Mouse (Mus musculus): ENCODE results near the gene Ranbp2. TPM values are rescaled to one million over a fixed set of nuclear protein-coding genes. Genes with fewer than 3 reads are reported as not detected.

Gene Ranbp2
- polyA plus RNA-seq, 1 experiment from 2014 or later, result 8.9 TPM

- H3K4me3 ChIP-seq (ENCODE audit: low read depth, low read length), result no peak overlapping the region
- H3K27me3 ChIP-seq (ENCODE audit: control insufficient read depth, insufficient read depth, low read length), result no peaks in the 10 kb centered on the region
- no peak overlapping the region for H3K9ac ChIP-seq (ENCODE audit: low read length)
- no peak overlapping the region for H3K4me2 ChIP-seq (replicated peaks; ENCODE audit: low read depth)
- H3K4me1 ChIP-seq (replicated peaks; ENCODE audit: control insufficient read depth, insufficient read depth), result no peaks in the 10 kb centered on the region
- TF ChIP-seq CTCF (IDR thresholded peaks at IDR 0.05; ENCODE audit: low read depth) (no peak), EP300 (optimal IDR thresholded peaks at IDR 0.05) (no peak)
- 72% methylated on average over 13 of the region's 13 CpGs for WGBS
- no peaks in the 10 kb centered on the region for H3K9me3 ChIP-seq (ENCODE audit: control insufficient read depth, low read length)
- ATAC-seq (ENCODE audit: low FRiP score, low TSS enrichment) (no peak), DNase-seq (ENCODE audit: low spot score) (no peak)
- H3K27ac ChIP-seq (replicated peaks), result no peak overlapping the region
- H3K36me3 ChIP-seq (ENCODE audit: control insufficient read depth, insufficient read depth, low read length), result no peaks in the 10 kb centered on the region
Observed at GRCm38 (mm10) chr10:58540613-58541012, 93.9 kb downstream of the Ranbp2 start.

Other genes with a start within 250 kb of the Ranbp2 start
- 0.34 TPM in 1 of 2 replicates, not detected in the other for gene AW822073, start 222.0 kb upstream of the Ranbp2 start, polyA plus RNA-seq (2015; fragmentation: Nextera tagmentation; extraction: Ambion mirVana)
- gene Duxf3, start 214.2 kb upstream of the Ranbp2 start, polyA plus RNA-seq (2015; fragmentation: Nextera tagmentation; extraction: Ambion mirVana), result 0.67 TPM in 1 of 2 replicates, not detected in the other
- gene Gm4981, start 210.2 kb upstream of the Ranbp2 start, polyA plus RNA-seq (2015; fragmentation: Nextera tagmentation; extraction: Ambion mirVana), result not detected in 2 replicates
- gene Gcc2, start 191.4 kb upstream of the Ranbp2 start, polyA plus RNA-seq (2015; fragmentation: Nextera tagmentation; extraction: Ambion mirVana), result 49.7 and 65.7 TPM in 2 replicates
- gene Lims1, start 123.5 kb upstream of the Ranbp2 start, polyA plus RNA-seq (2015; fragmentation: Nextera tagmentation; extraction: Ambion mirVana), result 101 and 111 TPM in 2 replicates
- gene Ccdc138, start 51.0 kb downstream of the Ranbp2 start, polyA plus RNA-seq (2015; fragmentation: Nextera tagmentation; extraction: Ambion mirVana), result 2.2 TPM in 2 replicates
- gene Edar, start 228.7 kb downstream of the Ranbp2 start, polyA plus RNA-seq (2015; fragmentation: Nextera tagmentation; extraction: Ambion mirVana), result 0.64 and 0.73 TPM in 2 replicates